Mouse (Mus musculus): ENCODE measurements at regions not wholly inside any gene's neighbourhood (a gene's known extent, or its start where the extent isn't known, plus 50 kb on each side); places are given as distances from the start of the nearest gene placed in this dataset.

- DNase-seq (ENCODE audit: low spot score in 2 of 2): no peak
Observed at GRCm38 (mm10) chr5:41476001-41476400, 232.0 kb downstream of the Rab28 start.

- no peak for DNase-seq (ENCODE audit: low spot score in 2 of 2)
Observed at GRCm38 (mm10) chr5:41445512-41446005, 262.4 kb downstream of the Rab28 start.

- DNase-seq (ENCODE audit: low spot score in 2 of 2): no peak
Observed at GRCm38 (mm10) chr5:41441081-41441480, 266.9 kb downstream of the Rab28 start.

- peak in 1 of 2 experiments; percentile 29 for DNase-seq (ENCODE audit: low spot score in 2 of 2)
Observed at GRCm38 (mm10) chr5:41419121-41419874, 288.7 kb downstream of the Rab28 start.

GRCm38 (mm10) chr5:41409070-41409668, 298.8 kb downstream of the Rab28 start:
- no peak for DNase-seq (ENCODE audit: low spot score in 2 of 2)

- no peak for DNase-seq (ENCODE audit: low spot score in 2 of 2)
Observed at GRCm38 (mm10) chr5:41392802-41393234, 315.1 kb downstream of the Rab28 start.

- DNase-seq (ENCODE audit: low spot score in 2 of 2): no peak
Observed at GRCm38 (mm10) chr5:41392137-41392554, 315.8 kb downstream of the Rab28 start.

GRCm38 (mm10) chr5:41373409-41373808, 334.5 kb downstream of the Rab28 start:
- no peak for DNase-seq (ENCODE audit: low spot score in 2 of 2)

GRCm38 (mm10) chr5:41371461-41371860, 336.5 kb downstream of the Rab28 start:
- no peak for DNase-seq (ENCODE audit: low spot score in 2 of 2)

- no peak for DNase-seq (ENCODE audit: low spot score in 2 of 2)
Observed at GRCm38 (mm10) chr5:41370356-41370755, 337.6 kb downstream of the Rab28 start.

GRCm38 (mm10) chr5:41369907-41370306, 338.1 kb downstream of the Rab28 start:
- DNase-seq (ENCODE audit: low spot score in 2 of 2): no peak

- no peak for DNase-seq (ENCODE audit: low spot score in 2 of 2)
Observed at GRCm38 (mm10) chr5:41365883-41366282, 342.1 kb downstream of the Rab28 start.

- DNase-seq (ENCODE audit: low spot score in 2 of 2): no peak
Observed at GRCm38 (mm10) chr5:41348410-41348821, 359.5 kb downstream of the Rab28 start.

GRCm38 (mm10) chr5:41347416-41347815, 360.5 kb downstream of the Rab28 start:
- DNase-seq (ENCODE audit: low spot score in 2 of 2): no peak

GRCm38 (mm10) chr5:41340581-41340980, 367.4 kb downstream of the Rab28 start:
- no peak for DNase-seq (ENCODE audit: low spot score in 2 of 2)

- DNase-seq (ENCODE audit: low spot score in 2 of 2): no peak
Observed at GRCm38 (mm10) chr5:41296440-41296839, 411.5 kb downstream of the Rab28 start.

GRCm38 (mm10) chr5:41266731-41267130, 441.2 kb downstream of the Rab28 start:
- DNase-seq (ENCODE audit: low spot score in 2 of 2): no peak

GRCm38 (mm10) chr5:41266317-41266716, 441.6 kb downstream of the Rab28 start:
- no peak for DNase-seq (ENCODE audit: low spot score in 2 of 2)

- no peak for DNase-seq (ENCODE audit: low spot score in 2 of 2)
Observed at GRCm38 (mm10) chr5:41261654-41262237, 446.2 kb downstream of the Rab28 start.
